Mouse (Mus musculus) embryonic stem cell, embryonic (primary cell): ENCODE data around the gene Slc39a13.

ENCODE experiments used
- CTCF ChIA-PET, 4 experiments: fragments of 300-600 bp in 2 of 4; fragments of 350-600 bp in 2 of 4; sonication (Branson Sonifier 250); formaldehyde crosslinking; loops; one replicate each; lab custom pipeline; 2022; ENCODE audit warnings: inconsistent platforms in 2 of 4; lab: Charles Lee
- POLR2A ChIA-PET, 4 experiments: fragments of 300-600 bp in 2 of 4; fragments of 350-600 bp in 2 of 4; sonication (Branson Sonifier 250); formaldehyde crosslinking; loops; one replicate each; lab custom pipeline; 2022; ENCODE audit warnings: antibody characterized with exemption in 4 of 4, inconsistent platforms in 1 of 4; lab: Charles Lee

Gene Slc39a13

GRCm38 (mm10) chr2:91082844-91083243, 12.6 kb upstream of the Slc39a13 start:
- POLR2A ChIA-PET: interaction anchor here in 3 of 4 experiments (0.6 to 3.6 kb wide), 5 partner anchors 9 to 120 kb away, joined by 3 to 19 read pairs (median 4); partner anchors contain the start of genes Acp2 (in 1 of the 3), Nr1h3 (in 1 of the 3) and Slc39a13 (in 1 of the 3)
- CTCF ChIA-PET: no interaction called here

- ChIA-PET POLR2A (interaction anchor here in 3 of 4 experiments (0.8 to 3.6 kb wide), 5 partner anchors 12 to 37 kb away, joined by 3 to 19 read pairs (median 3); partner anchors contain the start of gene Slc39a13 (in 2 of the 3)), CTCF (interaction anchor here in 1 of 4 experiments (1.0 to 2.1 kb wide), 2 partner anchors 12 to 18 kb away, joined by 3 to 5 read pairs; partner anchors contain the start of gene Slc39a13)
These were observed 11.8 kb upstream of the Slc39a13 start, which contains the start of gene Spi1 for GRCm38 (mm10) chr2:91081775-91082695. Gene Spi1 (plus strand): TSS chr2:91082390.

- POLR2A ChIA-PET: interaction anchor here in 3 of 4 experiments (0.8 to 1.2 kb wide), 7 partner anchors 10 to 122 kb away, joined by 3 to 4 read pairs (median 3); partner anchors contain the start of gene Slc39a13 (in 1 of the 3)
- CTCF ChIA-PET: interaction anchor here in 2 of 4 experiments (1.0 to 2.1 kb wide), 3 partner anchors 11 to 34 kb away, joined by 3 to 5 read pairs (median 5); partner anchors contain the start of gene Slc39a13 (in 1 of the 2)
These were observed 10.7 kb upstream of the Slc39a13 start for GRCm38 (mm10) chr2:91080784-91081513.

GRCm38 (mm10) chr2:91079026-91079384, 8.8 kb upstream of the Slc39a13 start:
- ChIA-PET POLR2A (interaction anchor here in 2 of 4 experiments (0.7 to 3.5 kb wide), 6 partner anchors 8 to 373 kb away, joined by 3 to 16 read pairs (median 6); partner anchors contain the start of gene Slc39a13 (in 2 of the 2)), CTCF (interaction anchor here in 2 of 4 experiments (1.0 to 2.0 kb wide), 4 partner anchors 9 to 36 kb away, joined by 3 to 6 read pairs (median 5); partner anchors contain the start of gene Slc39a13 (in 2 of the 2))

- CTCF ChIA-PET: interaction anchor here (0.8 to 2.0 kb wide), 9 partner anchors 8 to 37 kb away, joined by 3 to 6 read pairs (median 4); partner anchors contain the start of gene Slc39a13 (in 2 of the 4)
- POLR2A ChIA-PET: interaction anchor here in 2 of 4 experiments (0.6 to 3.5 kb wide), 11 partner anchors 8 to 373 kb away, joined by 3 to 16 read pairs (median 6); partner anchors contain the start of genes Slc39a13 (in 2 of the 2) and Psmc3 (in 1 of the 2)
These were observed 8.3 kb upstream of the Slc39a13 start for GRCm38 (mm10) chr2:91078314-91079025.

GRCm38 (mm10) chr2:91077957-91078313, 7.7 kb upstream of the Slc39a13 start:
- POLR2A ChIA-PET: interaction anchor here in 2 of 4 experiments (0.6 to 3.5 kb wide), 10 partner anchors 8 to 160 kb away, joined by 3 to 16 read pairs (median 6); partner anchors contain the start of genes Slc39a13 (in 2 of the 2) and Psmc3 (in 1 of the 2)
- CTCF ChIA-PET: interaction anchor here (0.8 to 2.0 kb wide), 7 partner anchors 12 to 37 kb away, joined by 3 to 6 read pairs (median 4); no protein-coding TSS in a partner anchor

GRCm38 (mm10) chr2:91072092-91072491, 1.9 kb upstream of the Slc39a13 start:
- POLR2A ChIA-PET: interaction anchor here in 2 of 4 experiments (1.0 to 4.3 kb wide), 4 partner anchors 12 to 155 kb away, joined by 5 to 59 read pairs (median 17); no protein-coding TSS in a partner anchor
- CTCF ChIA-PET: interaction anchor here in 1 of 4 experiments (3.6 kb wide), 1 partner anchor 11 kb away, joined by 31 read pairs; no protein-coding TSS in a partner anchor

- POLR2A ChIA-PET: interaction anchor here (0.5 to 21.4 kb wide), 63 partner anchors 7 to 767 kb away, joined by 3 to 649 read pairs (median 5); partner anchors contain the start of genes Psmc3 (in 3 of the 4), Ddb2 (in 2 of the 4), Rapsn (in 2 of the 4) and Arfgap2 (in 1 of the 4)
- CTCF ChIA-PET: interaction anchor here (0.5 to 3.6 kb wide), 49 partner anchors 8 to 891 kb away, joined by 3 to 31 read pairs (median 4); partner anchors contain the start of genes Acp2 (in 1 of the 4), Ddb2 (in 1 of the 4), Lrp4 (in 1 of the 4) and Mybpc3 (in 1 of the 4)
These were observed 842 bp upstream of the Slc39a13 start for GRCm38 (mm10) chr2:91071059-91071458.

- ChIA-PET CTCF (interaction anchor here (0.5 to 3.6 kb wide), 17 partner anchors 8 to 1152 kb away, joined by 3 to 31 read pairs (median 5); partner anchors contain the start of gene Madd (in 1 of the 4)), POLR2A (interaction anchor here (0.6 to 21.4 kb wide), 44 partner anchors 8 to 399 kb away, joined by 3 to 649 read pairs (median 6); partner anchors contain the start of genes Psmc3 (in 3 of the 4), Ddb2 (in 1 of the 4), Rapsn (in 1 of the 4) and Spi1 (in 1 of the 4))
These were observed 764 bp downstream of the Slc39a13 start for GRCm38 (mm10) chr2:91069306-91070000.

- CTCF ChIA-PET: interaction anchor here in 3 of 4 experiments (0.5 to 3.6 kb wide), 6 partner anchors 8 to 419 kb away, joined by 3 to 31 read pairs (median 4); no protein-coding TSS in a partner anchor
- POLR2A ChIA-PET: interaction anchor here (0.6 to 21.4 kb wide), 17 partner anchors 8 to 399 kb away, joined by 3 to 649 read pairs (median 6); partner anchors contain the start of genes Psmc3 (in 1 of the 4) and Rapsn (in 1 of the 4)
These were observed 1.4 kb downstream of the Slc39a13 start for GRCm38 (mm10) chr2:91068872-91069165.

- ChIA-PET POLR2A (interaction anchor here in 3 of 4 experiments (0.6 to 21.4 kb wide), 12 partner anchors 8 to 188 kb away, joined by 3 to 649 read pairs (median 6); partner anchors contain the start of genes Psmc3 (in 1 of the 3) and Rapsn (in 1 of the 3)), CTCF (interaction anchor here in 2 of 4 experiments (0.5 to 3.6 kb wide), 5 partner anchors 7 to 420 kb away, joined by 3 to 31 read pairs (median 4); no protein-coding TSS in a partner anchor)
These were observed 1.9 kb downstream of the Slc39a13 start for GRCm38 (mm10) chr2:91068162-91068871.

GRCm38 (mm10) chr2:91066455-91066854, 3.8 kb downstream of the Slc39a13 start:
- CTCF ChIA-PET: interaction anchor here (0.9 to 2.1 kb wide), 16 partner anchors 9 to 219 kb away, joined by 3 to 7 read pairs (median 4); partner anchors contain the start of genes Rapsn (in 2 of the 4), Mybpc3 (in 1 of the 4) and Psmc3 (in 1 of the 4)
- POLR2A ChIA-PET: interaction anchor here in 3 of 4 experiments (0.6 to 21.4 kb wide), 14 partner anchors 9 to 180 kb away, joined by 3 to 649 read pairs (median 3); partner anchors contain the start of genes Ddb2 (in 1 of the 3), Kbtbd4 (in 1 of the 3), Ndufs3 (in 1 of the 3) and Psmc3 (in 1 of the 3)

- ChIA-PET CTCF (interaction anchor here (0.5 to 2.1 kb wide), 32 partner anchors 9 to 386 kb away, joined by 3 to 8 read pairs (median 4); partner anchors contain the start of genes Rapsn (in 2 of the 4), Mybpc3 (in 1 of the 4) and Psmc3 (in 1 of the 4)), POLR2A (interaction anchor here in 3 of 4 experiments (0.7 to 21.4 kb wide), 23 partner anchors 8 to 179 kb away, joined by 3 to 649 read pairs (median 3); partner anchors contain the start of genes Psmc3 (in 2 of the 3), Ddb2 (in 1 of the 3), Kbtbd4 (in 1 of the 3) and Ndufs3 (in 1 of the 3))
These were observed 4.7 kb downstream of the Slc39a13 start for GRCm38 (mm10) chr2:91065544-91065943.

- ChIA-PET CTCF (interaction anchor here in 3 of 4 experiments (0.5 to 2.1 kb wide), 17 partner anchors 9 to 462 kb away, joined by 3 to 7 read pairs (median 4); partner anchors contain the start of genes Psmc3 (in 2 of the 3), Rapsn (in 2 of the 3), Ckap5 (in 1 of the 3) and Spi1 (in 1 of the 3)), POLR2A (interaction anchor here in 3 of 4 experiments (0.6 to 21.4 kb wide), 18 partner anchors 10 to 174 kb away, joined by 3 to 649 read pairs (median 5); partner anchors contain the start of genes Psmc3 (in 3 of the 3), Acp2 (in 1 of the 3), Nr1h3 (in 1 of the 3) and Rapsn (in 1 of the 3))
These were observed 6.0 kb downstream of the Slc39a13 start for GRCm38 (mm10) chr2:91064211-91064610.
